Mouse (Mus musculus) fat pad, adult 2 months (tissue): ENCODE measurements around the gene Rcor1.

Experiments used
- DNase-seq: peaks from one replicate; pipeline ENCODE4 v3.0.0-alpha.2; 2011; ENCODE audit warnings: low read depth, low spot score; ENCODE audit errors: extremely low read depth

The Rcor1 gene

DNA sequence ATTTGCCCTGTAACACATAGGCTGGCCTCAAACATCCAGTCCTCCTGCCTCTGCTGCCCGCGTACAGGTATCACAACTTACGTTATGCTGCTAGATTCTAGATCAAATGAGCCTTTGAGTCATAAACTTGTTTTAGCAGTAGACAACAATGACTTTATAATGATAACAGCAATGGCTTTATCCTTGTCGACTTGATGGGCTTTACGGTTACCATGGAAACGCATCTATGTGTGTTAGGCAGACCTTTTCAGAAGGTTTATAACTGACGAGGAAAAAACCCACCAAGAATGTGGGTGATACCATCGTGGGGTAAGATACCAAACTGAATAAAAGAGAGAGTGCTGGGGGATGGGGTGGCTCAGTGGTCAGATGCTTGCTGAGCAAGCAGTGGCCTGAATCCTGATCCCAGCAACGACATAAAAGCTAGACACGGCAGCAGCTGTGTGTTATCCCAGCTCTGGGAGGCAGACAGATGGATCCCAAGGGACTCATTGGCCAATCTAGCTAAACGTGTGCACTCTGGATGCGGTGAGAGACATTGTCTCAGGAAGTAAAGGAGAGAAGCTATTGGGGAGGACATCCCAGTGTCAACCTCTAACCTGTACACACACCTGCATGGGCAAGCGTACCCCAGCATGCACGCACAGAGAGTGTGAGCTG, 85.6 kb downstream of the Rcor1 start:
- DNase-seq: no peak

DNA sequence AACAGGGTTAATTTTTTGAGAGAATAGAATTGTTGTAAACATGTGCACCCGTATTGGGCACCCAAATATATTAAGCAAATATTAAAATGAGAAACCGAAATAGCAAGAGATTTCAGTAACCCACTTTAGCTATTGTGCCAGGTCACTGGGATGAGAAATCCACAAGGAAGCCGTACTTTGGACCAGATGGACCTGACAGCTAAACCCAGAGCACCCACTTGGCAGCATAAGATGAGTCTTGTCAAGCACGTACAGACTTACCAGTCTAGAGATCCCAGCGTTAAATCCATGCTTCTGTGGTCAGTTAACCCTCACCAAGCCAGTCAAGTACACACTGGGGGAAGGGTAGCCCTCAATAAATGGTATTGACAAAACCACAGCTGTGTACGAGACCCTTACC, 86.5 kb downstream of the Rcor1 start:
- DNase-seq: no peak

DNA sequence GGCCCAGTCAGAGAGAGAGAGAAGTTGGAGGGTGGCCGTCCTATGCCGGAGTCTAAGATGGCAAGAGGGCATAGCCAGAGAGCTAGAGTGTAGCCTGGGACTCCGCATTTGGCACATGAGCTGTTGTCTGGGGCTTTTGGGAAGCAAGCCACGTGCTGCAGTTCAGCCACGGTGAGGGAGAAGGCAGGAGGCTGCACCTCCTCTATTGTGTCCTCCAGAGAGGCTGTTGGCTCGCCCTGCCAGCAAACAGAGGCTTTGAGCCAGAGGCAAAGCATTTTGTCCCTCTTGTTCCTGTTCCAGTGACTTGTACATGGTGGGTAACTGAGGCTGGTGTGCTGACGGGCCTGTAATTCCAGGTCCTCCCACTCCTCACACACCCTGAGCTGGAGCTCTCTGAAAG, 95.0 kb downstream of the Rcor1 start:
- no peak for DNase-seq

DNA sequence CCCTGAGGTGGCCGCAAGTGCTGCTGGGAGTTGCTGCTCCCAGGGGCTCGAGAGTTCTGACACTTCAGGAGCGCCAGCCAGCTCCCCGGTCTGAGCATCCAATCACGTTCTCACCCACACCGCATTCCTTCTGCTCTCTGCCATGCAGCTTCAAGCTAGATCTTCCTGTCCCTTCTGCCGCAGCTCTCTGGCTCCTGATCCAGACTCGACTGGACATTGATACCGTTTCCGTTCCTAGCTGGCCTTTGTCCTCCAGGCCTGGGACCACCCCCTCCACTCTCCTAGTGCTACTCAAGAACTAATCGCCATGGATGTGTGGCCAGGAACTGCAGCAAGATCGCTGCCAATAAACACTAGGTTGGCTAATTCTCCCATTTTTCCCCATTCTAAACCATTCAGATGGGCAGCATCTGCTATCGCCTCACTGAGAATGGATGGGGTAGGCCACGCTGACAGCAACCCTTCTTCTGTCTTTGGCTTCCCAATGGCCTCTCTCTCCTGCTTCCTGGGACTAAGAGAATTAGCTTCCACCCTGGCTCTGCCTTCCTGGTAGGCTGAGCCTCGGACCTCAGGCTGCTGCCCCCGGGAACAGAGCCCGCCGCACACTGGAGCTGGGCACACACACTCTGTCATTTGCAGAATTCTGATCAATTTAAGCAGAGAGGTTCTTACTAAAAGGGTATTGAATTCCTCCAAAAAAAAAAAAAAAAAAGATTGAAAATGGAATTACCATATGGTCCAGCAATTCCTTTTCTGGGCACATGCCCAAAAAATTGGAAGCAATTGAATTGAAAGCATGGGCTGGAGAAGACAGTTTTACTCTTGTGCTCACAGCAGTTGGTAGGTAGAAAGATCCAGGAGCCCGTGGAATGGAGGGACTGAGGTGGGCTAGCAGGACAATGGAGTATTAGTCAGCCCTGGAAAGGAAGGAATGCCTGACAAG, 95.9 kb downstream of the Rcor1 start:
- no peak for DNase-seq

DNA sequence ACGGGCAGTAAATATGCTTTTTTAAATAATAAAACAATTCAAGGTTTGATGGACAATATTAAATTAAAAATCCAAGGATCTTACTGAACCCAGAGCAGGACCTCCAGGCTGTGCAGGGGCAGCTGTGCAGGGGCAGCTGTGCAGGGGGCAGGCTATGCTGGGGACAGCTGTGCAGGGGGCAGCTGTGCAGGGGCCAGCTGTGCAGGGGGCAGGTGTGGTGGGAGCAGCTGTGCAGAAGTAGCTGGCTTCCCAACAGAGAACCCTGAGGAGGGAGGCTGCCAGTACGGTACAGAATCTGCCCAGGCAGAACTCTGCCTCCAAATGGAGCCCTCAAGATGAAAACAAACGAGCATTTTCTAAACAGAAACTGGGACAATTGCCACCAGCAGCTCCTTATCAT, 96.8 kb downstream of the Rcor1 start:
- DNase-seq: no peak

DNA sequence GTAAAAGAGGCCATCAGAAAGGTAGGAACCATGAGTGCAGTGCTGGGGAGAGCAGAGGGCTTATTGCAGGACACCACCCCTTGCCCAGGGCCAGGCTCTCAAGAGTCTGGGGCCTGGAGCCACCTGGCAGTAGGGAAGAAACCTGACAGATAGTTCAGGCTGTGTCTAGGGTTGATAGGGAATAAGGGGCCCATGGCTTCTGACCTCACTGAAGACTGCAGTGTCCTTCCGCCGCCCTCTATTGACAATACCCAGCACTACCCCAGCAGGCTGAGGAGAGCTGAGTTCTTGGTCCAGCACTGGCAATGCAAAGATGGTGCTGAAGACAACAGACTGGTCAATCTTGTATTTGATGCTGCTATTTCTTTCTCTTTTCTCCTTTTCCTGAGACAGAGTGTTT, 97.9 kb downstream of the Rcor1 start:
- DNase-seq: no peak

DNA sequence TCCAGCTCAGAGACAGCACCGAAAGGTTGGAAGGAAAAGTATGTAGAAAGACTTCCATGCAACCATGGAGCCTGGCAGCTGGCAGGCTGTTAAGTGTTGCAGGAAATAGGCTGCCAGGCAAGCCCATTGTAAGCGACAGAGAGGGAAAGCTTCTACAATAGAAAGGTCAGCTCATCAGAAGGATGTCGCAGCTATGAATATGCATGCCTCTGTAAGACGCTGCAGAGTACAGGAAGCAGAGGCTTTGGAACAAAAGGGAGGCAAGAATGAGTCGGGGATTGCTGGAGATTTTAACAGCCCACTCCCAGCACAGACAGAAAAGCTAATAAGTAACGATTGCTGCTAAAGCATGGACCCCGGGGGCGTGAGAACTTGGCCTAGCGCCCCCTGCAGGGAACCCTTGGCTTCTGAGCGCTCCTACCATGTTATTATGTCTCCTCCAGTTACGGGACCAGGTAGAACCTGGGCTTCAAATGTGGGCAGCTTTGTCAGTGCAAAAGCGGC, 103.9 kb downstream of the Rcor1 start:
- no peak for DNase-seq

DNA sequence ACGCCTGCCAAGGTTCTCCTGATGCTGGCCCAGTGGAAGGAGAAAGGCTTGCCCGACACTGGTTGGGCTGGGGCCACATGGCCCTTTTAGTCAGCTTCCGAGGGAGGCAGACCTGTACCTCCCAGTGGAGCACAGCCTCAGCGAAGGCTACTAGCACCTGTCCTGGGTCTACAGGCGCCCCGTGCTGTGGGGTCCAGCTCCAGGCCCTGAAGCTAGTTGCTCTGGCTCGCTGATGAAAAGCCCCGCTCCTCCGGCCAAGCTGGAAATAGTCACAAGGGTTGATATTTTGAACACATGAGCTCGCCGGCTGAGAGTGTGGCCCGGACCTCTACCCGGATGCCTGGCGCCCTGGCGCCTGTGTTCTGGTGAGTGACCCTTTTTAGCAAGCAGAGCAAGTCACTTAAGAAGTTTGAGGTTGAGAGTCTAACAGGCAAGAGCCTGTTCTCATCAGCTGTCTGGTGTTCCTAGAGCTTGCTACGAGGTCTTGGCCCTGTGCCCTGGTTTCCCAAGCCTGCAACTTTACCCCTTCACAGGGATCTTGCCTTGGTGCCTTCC, 104.4 kb downstream of the Rcor1 start:
- no peak for DNase-seq

DNA sequence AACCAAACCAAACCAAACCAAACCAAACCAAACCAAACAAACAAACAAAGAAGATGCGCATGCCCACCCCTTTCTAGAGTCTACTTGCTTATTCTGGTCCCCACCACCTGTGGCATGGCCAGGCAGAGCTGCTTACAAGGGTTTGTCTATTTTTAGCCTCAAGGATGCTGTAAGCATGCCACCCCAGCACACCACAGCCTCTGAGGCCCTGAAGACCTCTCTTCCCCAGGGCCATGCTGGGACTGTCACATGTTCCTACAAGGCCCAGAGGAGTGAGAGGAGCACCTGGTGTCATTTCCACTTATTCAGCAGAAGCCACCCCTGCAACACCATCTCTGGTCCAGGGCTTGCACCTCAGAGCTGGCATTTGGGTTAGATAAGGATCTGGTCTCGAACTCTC, 105.4 kb downstream of the Rcor1 start:
- DNase-seq: no peak

DNA sequence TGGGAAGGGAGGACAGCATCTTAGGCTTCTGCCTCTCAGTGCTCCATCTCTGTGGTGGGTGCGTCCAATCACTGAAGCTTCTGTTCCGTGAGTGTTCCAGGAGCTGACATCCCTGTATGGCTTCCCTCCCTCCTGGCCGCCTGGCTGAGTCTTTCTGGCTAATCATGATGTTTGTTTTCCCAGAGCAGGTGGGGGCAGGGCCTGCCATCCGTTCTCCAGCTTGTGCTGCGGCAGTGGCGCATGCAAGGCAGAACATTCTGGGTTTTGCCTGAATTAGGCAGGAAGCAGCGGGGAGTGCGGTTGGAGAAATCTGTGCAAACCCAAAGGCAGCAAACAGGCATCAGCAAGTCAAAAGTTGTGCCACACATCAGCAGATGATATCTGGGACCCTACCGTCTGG, 106.1 kb downstream of the Rcor1 start:
- DNase-seq: no peak

DNA sequence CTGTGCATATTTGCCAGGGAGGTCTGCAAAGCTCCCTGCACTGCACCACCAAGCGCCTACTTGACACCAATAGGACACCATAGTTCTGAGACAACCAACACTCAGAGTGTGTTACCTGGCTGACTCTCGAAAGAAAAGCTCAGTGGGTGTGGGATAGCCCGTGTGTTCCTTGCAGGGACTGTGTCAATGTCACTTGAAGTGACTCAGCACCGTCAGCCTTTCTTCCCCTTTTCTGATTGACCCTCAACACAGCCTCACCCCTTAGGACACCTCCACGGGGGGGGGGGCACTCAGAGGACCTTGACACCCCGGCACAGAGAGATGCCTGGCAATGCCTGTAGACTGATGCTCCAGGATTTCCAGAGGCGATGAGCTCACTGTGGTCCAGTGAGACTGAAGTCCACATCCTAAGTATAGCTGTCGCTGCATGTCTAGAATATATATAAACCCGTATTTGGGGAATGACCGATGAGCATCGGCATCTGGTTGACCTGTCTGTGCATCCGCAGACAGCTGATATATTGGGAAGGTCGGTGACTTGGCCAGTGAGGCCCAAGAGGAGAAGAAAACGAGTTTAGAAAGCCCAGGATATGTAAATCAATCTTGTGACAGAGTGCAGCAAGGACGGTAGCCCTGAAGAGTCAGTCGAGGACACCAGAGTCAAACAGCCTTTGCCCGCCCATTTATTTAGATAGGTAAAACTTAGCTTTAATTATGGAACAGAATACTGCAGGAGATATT, 110.5 kb downstream of the Rcor1 start:
- no peak for DNase-seq

DNA sequence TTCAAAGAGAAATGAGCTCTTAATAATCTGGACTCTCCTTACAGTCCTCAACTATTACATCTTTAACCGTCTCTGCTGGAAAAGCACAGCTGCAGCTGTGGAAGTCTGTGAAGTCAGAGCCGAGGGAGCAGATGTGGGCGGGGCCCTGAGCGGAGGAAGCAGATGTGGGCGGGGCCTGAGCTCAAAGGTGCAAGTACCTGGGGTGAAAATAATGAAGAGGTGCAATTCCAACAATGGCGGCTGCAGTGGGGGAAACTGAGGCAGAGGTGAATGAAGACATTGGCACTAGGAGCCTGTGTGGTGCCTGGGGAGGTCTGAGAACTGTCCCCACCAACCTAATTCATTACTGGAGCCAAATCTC, 111.1 kb downstream of the Rcor1 start:
- DNase-seq: no peak

DNA sequence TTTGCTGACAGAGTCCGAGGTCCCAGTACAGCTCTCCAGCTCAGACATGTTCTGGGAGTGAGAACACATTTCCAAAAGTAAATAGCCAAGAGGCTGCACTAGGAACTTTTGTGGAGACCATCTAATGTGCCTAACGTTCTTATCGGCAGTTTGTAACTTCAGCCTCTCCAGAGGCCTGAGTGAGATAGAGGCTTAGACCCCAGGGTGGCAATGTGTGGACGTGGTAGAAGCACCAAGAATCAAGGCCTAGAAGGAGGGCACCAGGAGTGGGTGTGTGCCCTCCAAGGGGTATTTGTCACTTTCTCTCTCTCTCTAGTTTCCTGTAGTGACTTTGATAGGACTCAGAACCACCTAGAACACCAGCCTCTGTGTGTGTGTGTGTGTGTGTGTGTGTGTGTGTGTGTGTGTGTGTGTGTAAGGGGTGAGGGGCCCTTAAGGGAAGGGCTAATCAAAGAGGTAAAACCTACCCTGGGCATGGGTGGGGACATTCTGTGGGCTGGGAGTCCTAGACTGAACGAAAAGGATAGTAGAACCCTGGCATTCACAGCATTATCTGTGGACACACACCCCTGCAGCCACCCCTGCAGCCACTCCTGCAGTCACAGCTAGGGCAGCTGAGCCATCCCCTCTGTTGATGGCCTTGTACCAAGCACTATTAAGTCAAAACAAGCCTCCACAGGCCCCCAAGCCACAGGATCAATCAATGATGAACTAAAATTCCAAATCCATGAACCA, 112.4 kb downstream of the Rcor1 start:
- no peak for DNase-seq

DNA sequence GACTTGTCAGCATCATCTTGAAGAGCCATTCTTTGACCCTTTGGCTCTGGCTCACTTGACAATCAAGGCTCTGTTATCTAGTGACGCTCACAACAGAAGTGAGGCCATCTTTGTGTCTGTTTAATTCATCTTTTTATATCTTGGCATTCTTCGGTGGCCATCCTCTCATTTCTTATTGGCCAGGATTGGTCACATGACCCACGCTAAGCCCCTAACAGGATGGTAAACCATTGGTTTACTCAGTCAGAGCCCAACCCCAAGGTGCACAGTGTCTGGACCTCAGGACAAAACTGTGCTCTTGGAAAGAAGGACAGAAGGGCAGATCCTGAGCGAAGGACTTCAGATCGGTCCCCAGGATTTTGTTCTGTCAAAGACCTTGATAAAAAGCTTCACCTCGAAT, 113.4 kb downstream of the Rcor1 start:
- DNase-seq: no peak

DNA sequence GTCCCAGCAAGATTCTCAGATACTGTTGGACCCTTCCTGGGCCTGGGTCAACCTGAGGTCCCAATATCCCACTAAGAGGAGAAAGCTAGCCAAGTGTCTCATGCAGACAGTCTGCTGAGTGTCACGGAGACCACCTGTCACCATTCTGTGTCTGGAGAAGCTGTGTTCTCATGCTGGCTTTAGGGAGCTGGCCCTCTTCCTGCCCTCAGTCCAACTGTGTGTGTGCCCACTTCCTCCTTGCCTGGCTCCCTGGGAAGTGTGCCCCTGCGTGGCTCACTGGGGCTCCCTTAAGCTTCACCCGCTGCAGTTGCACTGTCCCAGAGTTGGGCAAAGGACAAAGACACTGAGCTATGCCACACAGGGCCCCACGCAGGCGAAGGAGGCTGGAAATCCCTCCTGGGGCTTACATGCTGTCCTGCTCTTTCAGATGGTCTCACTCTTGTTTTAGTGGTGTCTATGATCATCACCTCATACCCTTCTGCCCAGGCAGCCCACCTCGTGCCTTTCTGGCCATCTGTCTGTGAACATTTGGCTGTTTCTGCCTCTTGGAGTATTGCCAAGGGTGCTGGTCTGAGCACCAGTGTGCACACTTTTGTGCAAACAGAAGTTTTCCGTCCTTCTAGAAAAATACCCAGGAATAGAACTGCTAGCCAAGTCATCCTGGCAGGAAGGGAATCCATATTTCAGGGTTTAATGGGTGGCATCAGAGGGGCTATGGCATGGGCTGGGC, 114.0 kb downstream of the Rcor1 start:
- no peak for DNase-seq

DNA sequence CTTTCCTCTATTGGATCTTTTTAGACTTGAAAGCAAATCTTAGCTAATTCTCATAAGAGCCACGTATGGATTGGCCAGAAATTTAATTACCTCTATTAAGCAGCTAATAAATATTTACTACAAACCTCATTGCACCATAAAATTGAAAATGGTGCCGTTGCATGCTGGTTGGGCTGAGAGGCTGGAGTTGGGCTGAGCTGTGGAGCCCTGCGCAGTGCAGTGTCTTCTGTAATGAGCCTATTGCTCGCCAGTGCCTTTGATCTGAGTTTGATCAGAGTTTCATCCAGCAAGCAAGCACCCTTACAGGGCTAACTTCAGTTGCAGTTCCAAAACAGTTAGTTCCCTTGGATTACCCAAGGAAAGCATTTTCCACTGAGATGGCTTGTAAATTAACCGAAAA, 114.8 kb downstream of the Rcor1 start:
- no peak for DNase-seq

DNA sequence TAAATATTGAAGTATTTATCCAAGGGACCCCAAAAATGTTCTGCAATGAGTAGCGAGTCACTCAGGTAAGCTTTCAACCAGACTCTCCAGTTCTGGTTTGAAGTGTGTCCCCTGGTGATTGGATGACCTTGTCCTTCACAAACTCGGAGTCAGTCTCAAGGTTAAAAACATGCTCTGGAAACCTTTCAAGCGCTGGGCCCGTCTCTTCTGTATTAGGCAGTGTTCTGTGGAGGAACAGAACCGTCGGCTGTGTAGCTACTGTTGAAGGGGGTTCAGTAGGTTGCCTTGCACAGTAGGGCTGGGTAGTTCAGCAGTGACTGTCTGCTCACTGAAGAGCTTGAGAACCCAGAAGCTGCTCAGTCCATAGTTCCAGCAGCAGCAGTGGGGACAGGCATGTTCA, 115.5 kb downstream of the Rcor1 start:
- no peak for DNase-seq

DNA sequence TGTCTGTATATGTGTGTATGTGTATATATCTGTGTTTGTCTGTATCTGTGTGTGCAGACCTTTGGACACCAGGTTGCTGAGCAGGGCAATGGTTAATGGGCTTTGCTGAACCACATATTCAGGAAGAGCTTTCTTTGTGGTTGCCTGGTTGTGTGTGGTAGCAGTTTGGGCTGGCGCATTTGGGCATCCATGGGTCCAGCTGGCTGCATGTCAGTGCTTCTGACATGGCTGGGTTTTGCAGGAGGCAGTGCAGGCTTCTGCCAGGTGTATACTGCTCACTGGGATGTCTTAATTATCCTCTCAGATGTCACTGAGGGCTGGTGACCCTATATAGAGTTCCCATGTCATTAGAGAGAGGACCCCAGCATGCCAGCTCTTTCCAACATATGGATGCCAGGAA, 116.6 kb downstream of the Rcor1 start:
- no peak for DNase-seq

DNA sequence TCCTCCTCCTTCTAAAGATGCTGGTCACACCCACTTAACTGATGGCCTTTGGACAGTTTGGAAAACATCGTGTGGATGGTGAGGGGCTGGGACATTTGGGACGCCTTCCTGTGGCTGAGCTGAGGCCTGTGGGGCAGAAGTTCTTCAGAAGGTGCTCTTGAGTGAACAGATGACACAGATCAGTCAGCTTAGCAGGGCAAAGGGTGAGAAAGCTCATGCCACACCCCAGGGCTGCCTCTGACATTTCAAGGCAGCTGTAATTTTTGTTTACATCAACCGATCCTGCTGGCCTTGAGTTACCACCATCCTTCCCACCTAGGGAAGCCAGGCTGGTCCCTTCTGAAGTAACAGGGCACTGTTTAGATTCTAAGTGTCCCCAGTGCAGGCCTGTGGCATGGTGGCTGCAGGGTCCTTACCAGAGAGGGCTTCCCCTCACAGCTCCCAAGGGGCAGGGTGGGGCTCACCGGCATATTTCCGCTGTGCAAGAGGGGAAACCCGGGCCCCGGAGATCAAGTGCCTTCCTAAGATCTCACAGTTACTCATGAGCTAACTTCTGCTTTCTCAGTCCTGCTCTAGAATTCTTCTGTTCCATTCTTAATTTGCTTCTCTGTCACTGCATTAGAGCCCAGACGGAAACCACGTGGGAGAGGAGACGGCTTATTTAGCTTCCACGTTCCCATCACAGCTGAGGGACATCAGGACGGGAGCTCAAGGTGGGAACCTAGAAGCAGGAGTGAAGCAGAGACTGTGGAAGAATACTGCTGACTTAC, 120.7 kb downstream of the Rcor1 start:
- DNase-seq: no peak
